Mouse (Mus musculus): ENCODE measurements around the gene Ube2j1. TPM values are rescaled to one million over a fixed set of nuclear protein-coding genes. Genes with fewer than 3 reads are reported as not detected.

The Ube2j1 gene
- total RNA-seq, 2 experiments from 2014 or later, result 42.3 to 43.4 TPM

GRCm38 (mm10) chr4:33067331-33067730, 36.1 kb downstream of the Ube2j1 start:
- intact Hi-C loops (cut with DNase I), result no loop called here
- no peak for DNase-seq (ENCODE audit: low spot score)

- intact Hi-C loops (cut with DNase I), result no loop called here
- DNase-seq (ENCODE audit: low spot score), result no peak
Observed at GRCm38 (mm10) chr4:33067826-33068225, 36.6 kb downstream of the Ube2j1 start.

- intact Hi-C loops (cut with DNase I), result no loop called here
- no peak for DNase-seq (ENCODE audit: low spot score)
Observed at GRCm38 (mm10) chr4:33068894-33069293, 37.7 kb downstream of the Ube2j1 start.

GRCm38 (mm10) chr4:33070326-33070725, 39.1 kb downstream of the Ube2j1 start:
- intact Hi-C loops (cut with DNase I), result no loop called here
- DNase-seq (ENCODE audit: low spot score), result no peak

GRCm38 (mm10) chr4:33071337-33071736, 40.1 kb downstream of the Ube2j1 start:
- DNase-seq (ENCODE audit: low spot score), result no peak
- intact Hi-C loops (cut with DNase I), result no loop called here

- intact Hi-C loops (cut with DNase I), result no loop called here
Observed at GRCm38 (mm10) chr4:33072526-33073161, 41.4 kb downstream of the Ube2j1 start.

GRCm38 (mm10) chr4:33074406-33074805, 43.2 kb downstream of the Ube2j1 start:
- no peak for DNase-seq (ENCODE audit: low spot score)
- intact Hi-C loops (cut with DNase I), result no loop called here

More at GRCm38 (mm10) chr4:33072526-33073161, 41.4 kb downstream of the Ube2j1 start:
- DNase-seq (ENCODE audit: low spot score), result no peak

- intact Hi-C loops (cut with DNase I), result no loop called here
- DNase-seq (ENCODE audit: low spot score), result no peak
Observed at GRCm38 (mm10) chr4:33074851-33075250, 43.6 kb downstream of the Ube2j1 start.

- intact Hi-C loops (cut with DNase I), result no loop called here
Observed at GRCm38 (mm10) chr4:33075776-33076524, 44.7 kb downstream of the Ube2j1 start.

GRCm38 (mm10) chr4:33077161-33077560, 45.9 kb downstream of the Ube2j1 start:
- no peak for DNase-seq (ENCODE audit: low spot score)
- intact Hi-C loops (cut with DNase I), result no loop called here

More at GRCm38 (mm10) chr4:33075776-33076524, 44.7 kb downstream of the Ube2j1 start:
- no peak for DNase-seq (ENCODE audit: low spot score)

- intact Hi-C loops (cut with DNase I), result no loop called here
- no peak for DNase-seq (ENCODE audit: low spot score)
Observed at GRCm38 (mm10) chr4:33077724-33078123, 46.5 kb downstream of the Ube2j1 start.

GRCm38 (mm10) chr4:33078492-33078891, 47.3 kb downstream of the Ube2j1 start:
- intact Hi-C loops (cut with DNase I), result no loop called here
- no peak for DNase-seq (ENCODE audit: low spot score)

GRCm38 (mm10) chr4:33099118-33099694, 68.0 kb downstream of the Ube2j1 start:
- intact Hi-C loops (cut with DNase I), result no loop called here
- no peak for DNase-seq (ENCODE audit: low spot score)

Other genes with a start within 250 kb of the Ube2j1 start
- 10 to 100 TPM; 30.2 to 35.3 TPM for gene Lyrm2, start 231.2 kb upstream of the Ube2j1 start, total RNA-seq (2021)
- 1 to 10 TPM; 2.7 to 3.7 TPM for gene Ankrd6, start 80.6 kb upstream of the Ube2j1 start, total RNA-seq (2021)
- gene Rragd, start 48.4 kb upstream of the Ube2j1 start, total RNA-seq (2021), result 10 to 100 TPM; 75.9 to 79.1 TPM
- 1 to 10 TPM; 1.5 to 1.6 TPM for gene Gabrr2, start 31.6 kb downstream of the Ube2j1 start, total RNA-seq (2021)
- under 1 TPM; 0.39 to 0.59 TPM for gene Gabrr1, start 101.1 kb downstream of the Ube2j1 start, total RNA-seq (2021)
- gene Pm20d2, start 158.3 kb downstream of the Ube2j1 start, total RNA-seq (2021), result 10 to 100 TPM; 47.7 to 48.8 TPM
- not detected for gene Srsf12, start 177.6 kb downstream of the Ube2j1 start, total RNA-seq (2021)